Mouse (Mus musculus): ENCODE measurements around the gene Ppfia2.
A peak's percentile ranks its signal among the peaks of the same experiment; 100 is the strongest.

The Ppfia2 gene

GRCm38 (mm10) chr10:106914275-106914674 is 444.1 kb downstream of the Ppfia2 start:
- DNase-seq (ENCODE audit: low spot score in 2 of 2) = no peak

GRCm38 (mm10) chr10:106914822-106915221 is 444.7 kb downstream of the Ppfia2 start:
- no peak for DNase-seq (ENCODE audit: low spot score in 2 of 2)

GRCm38 (mm10) chr10:106924334-106924733 is 454.2 kb downstream of the Ppfia2 start:
- no peak for DNase-seq (ENCODE audit: low spot score in 2 of 2)

GRCm38 (mm10) chr10:106924798-106925197 is 454.7 kb downstream of the Ppfia2 start:
- no peak for DNase-seq (ENCODE audit: low spot score in 2 of 2)

GRCm38 (mm10) chr10:106928576-106929332 is 458.6 kb downstream of the Ppfia2 start:
- no peak for DNase-seq (ENCODE audit: low spot score in 2 of 2)

GRCm38 (mm10) chr10:106932571-106933073 is 462.5 kb downstream of the Ppfia2 start:
- peak in 1 of 2 experiments; percentile 30 for DNase-seq (ENCODE audit: low spot score in 2 of 2)

GRCm38 (mm10) chr10:106936996-106937395 is 466.9 kb downstream of the Ppfia2 start:
- no peak for DNase-seq (ENCODE audit: low spot score in 2 of 2)

- DNase-seq (ENCODE audit: low spot score in 2 of 2) = no peak
Measured at GRCm38 (mm10) chr10:106938851-106939250, 468.7 kb downstream of the Ppfia2 start.

- DNase-seq (ENCODE audit: low spot score in 2 of 2) = no peak
Measured at GRCm38 (mm10) chr10:106939441-106939840, 469.3 kb downstream of the Ppfia2 start.

GRCm38 (mm10) chr10:106941380-106941779 is 471.2 kb downstream of the Ppfia2 start:
- DNase-seq (ENCODE audit: low spot score in 2 of 2) = no peak

GRCm38 (mm10) chr10:106959026-106959425 is 488.9 kb downstream of the Ppfia2 start:
- no peak for DNase-seq (ENCODE audit: low spot score in 2 of 2)

- DNase-seq (ENCODE audit: low spot score in 2 of 2) = no peak
Measured at GRCm38 (mm10) chr10:106975193-106976141, 505.3 kb downstream of the Ppfia2 start.
